Comparison of ENCODE assay signal across 19 mouse cellular contexts in the genomic region with DNA sequence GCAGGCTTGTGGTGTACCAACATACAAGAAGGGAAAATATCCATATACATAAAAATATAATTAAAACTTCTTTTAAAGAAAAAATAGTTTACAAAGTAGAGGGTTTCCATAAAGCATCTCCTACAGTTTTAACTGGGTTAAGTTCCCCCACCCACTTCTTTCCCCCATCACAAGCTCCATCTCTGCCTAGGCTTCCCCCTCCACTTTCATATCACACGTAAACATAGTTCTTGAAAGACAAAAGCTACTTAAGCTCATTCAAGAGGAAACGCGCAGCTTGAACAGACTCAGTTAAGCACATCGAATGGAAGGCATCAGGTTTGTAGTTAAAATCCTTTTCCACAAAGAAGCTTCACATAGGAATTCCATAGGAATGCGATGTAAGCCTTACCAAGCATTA. TPM values are rescaled to one million over a fixed set of nuclear protein-coding genes. Genes with fewer than 3 reads are reported as not detected.
DNase-seq lines count a peak whose midpoint lies in the region; ATAC-seq and TF ChIP-seq lines count a peak whose summit lies in the region.
"Had no signal": no experiment of that assay in that cellular context is flagged by ENCODE, and none has a peak within 500 bp of the region (broad histone marks: within the 10 kb centered on the region; RNA-seq: fewer than 3 reads in every experiment).

No protein-coding gene starts in this region.

- no peaks in the 10 kb centered on the region for H3K4me1 ChIP-seq in lung, adult 2 months (ENCODE audit: control insufficient read depth, insufficient read depth, low read length)
- no peaks in the 10 kb centered on the region for H3K4me1 ChIP-seq in forebrain, embryonic 11.5 days (replicated peaks; ENCODE audit: control insufficient read depth, insufficient read depth, low read length)
- H3K4me1 ChIP-seq: embryonic facial prominence, embryonic 10.5 days; heart, embryonic 12.5 days; hindbrain, embryonic 10.5 days; hindbrain, embryonic 15.5 days had no signal

- H3K9ac ChIP-seq in forebrain, embryonic 11.5 days (ENCODE audit: low read length): no peak overlapping the region
- H3K9ac ChIP-seq: heart, embryonic 12.5 days; hindbrain, embryonic 15.5 days had no signal

- H3K4me2 ChIP-seq in forebrain, embryonic 11.5 days (ENCODE audit: low read depth, low read length, severe bottlenecking): no peak overlapping the region
- H3K4me2 ChIP-seq: heart, embryonic 12.5 days; hindbrain, embryonic 15.5 days had no signal

- DNase-seq in lung, postnatal 36 days: peak; percentile 10
- DNase-seq in lung, adult 2 months: no peak
- peak; percentile 13 for DNase-seq in naive thymus-derived CD4-positive, alpha-beta T cell, adult 2 months (ENCODE audit: low read depth)
- no peak for DNase-seq in heart, adult 18-20 months
- no peak for DNase-seq in heart, adult 8-10 months (ENCODE audit: low spot score)
- DNase-seq in forebrain, embryonic 11.5 days (ENCODE audit: low spot score): no peak
- DNase-seq: adrenal gland, postnatal 14 days; cerebellum, adult 11-12 months; cerebellum, adult 9-11 months; cerebellum, postnatal 36 days; gastrocnemius, postnatal 36 days; heart, adult 11 months; kidney, adult 11 months had no signal

- no peaks in the 10 kb centered on the region for H3K36me3 ChIP-seq in forebrain, embryonic 11.5 days (ENCODE audit: control insufficient read depth, insufficient read depth, low read length)
- H3K36me3 ChIP-seq: embryonic facial prominence, embryonic 10.5 days; heart, embryonic 12.5 days; hindbrain, embryonic 10.5 days; hindbrain, embryonic 15.5 days had no signal

- TF ChIP-seq CTCF in lung, adult 2 months (IDR thresholded peaks at IDR 0.05; ENCODE audit: insufficient read depth, low read length): no peak

- 50% methylated on average over 5 of the region's 5 CpGs for WGBS in lung, adult 2 months
- 50% methylated on average over 5 of the region's 5 CpGs for WGBS in forebrain, embryonic 11.5 days

- no peak overlapping the region for H3K4me3 ChIP-seq in lung, adult 2 months (replicated peaks; ENCODE audit: extremely low read depth, low read depth, low read length)
- H3K4me3 ChIP-seq in forebrain, embryonic 11.5 days (ENCODE audit: low read depth, low read length): no peak overlapping the region
- H3K4me3 ChIP-seq: embryonic facial prominence, embryonic 10.5 days; heart, embryonic 12.5 days; hindbrain, embryonic 10.5 days; hindbrain, embryonic 15.5 days had no signal

- no peak for TF ChIP-seq POLR2A in lung, adult 2 months (IDR thresholded peaks at IDR 0.05; ENCODE audit: borderline replicate concordance, extremely low read depth, low read depth, low read length)

- H3K27ac ChIP-seq in forebrain, embryonic 11.5 days (ENCODE audit: low read depth, low read length): no peak overlapping the region
- H3K27ac ChIP-seq: embryonic facial prominence, embryonic 10.5 days; hindbrain, embryonic 10.5 days; hindbrain, embryonic 15.5 days had no signal

- no peaks in the 10 kb centered on the region for H3K27me3 ChIP-seq in forebrain, embryonic 11.5 days (ENCODE audit: control insufficient read depth, insufficient read depth, low read length)
- H3K27me3 ChIP-seq: heart, embryonic 12.5 days; hindbrain, embryonic 15.5 days had no signal

- peak; percentile 76 for ATAC-seq in CD4-positive, CD25-positive, alpha-beta regulatory T cell, adult 4 months
- no peak for ATAC-seq in forebrain, embryonic 11.5 days (replicated peaks; ENCODE audit: low FRiP score)
- ATAC-seq: forebrain, embryonic 14.5 days had no signal

- no peaks in the 10 kb centered on the region for H3K9me3 ChIP-seq in forebrain, embryonic 11.5 days (ENCODE audit: control insufficient read depth, low read length)
- H3K9me3 ChIP-seq: embryonic facial prominence, embryonic 10.5 days; heart, embryonic 12.5 days; hindbrain, embryonic 15.5 days had no signal

RNA-seq across cellular contexts. Expression of a gene that starts 32.8 kb away (rescaled TPM):
- polyA plus RNA-seq in lung, adult 2 months (2012; rRNA removed): 20.5 and 24.6 TPM in 2 replicates
- 100 to 1,000 TPM; 244 to 267 TPM for polyA plus RNA-seq in CD4-positive, CD25-positive, alpha-beta regulatory T cell, adult 4 months (2017; shearing (Covaris generic))
- total RNA-seq in heart, adult 18-20 months (2021): 10 to 100 TPM; 31.2 to 40.1 TPM
- total RNA-seq in heart, adult 8-10 months (2022): 10 to 100 TPM; 26.0 to 34.6 (median 27.6) TPM
- polyA plus RNA-seq in forebrain, embryonic 11.5 days (2014; fragmentation: Nextera tagmentation; extraction: Ambion mirVana): 7.7 and 12.8 TPM in 2 replicates

Comparison
In these comparisons a context has a peak if more than half of its experiments do, and no peak if none do; other contexts are left out.
1. DNase-seq: peak in lung, postnatal 36 days (single experiment) and naive thymus-derived CD4-positive, alpha-beta T cell, adult 2 months (single experiment); none in lung, adult 2 months (single experiment), heart, adult 18-20 months (0 of 2), heart, adult 8-10 months (single experiment) and forebrain, embryonic 11.5 days (single experiment).